Mouse (Mus musculus): ENCODE data around the gene Aldh1l2. TPM values are rescaled to one million over a fixed set of nuclear protein-coding genes. Genes with fewer than 3 reads are reported as not detected.

The Aldh1l2 gene
- polyA plus RNA-seq, 1 experiment = 0.50 TPM

DNA sequence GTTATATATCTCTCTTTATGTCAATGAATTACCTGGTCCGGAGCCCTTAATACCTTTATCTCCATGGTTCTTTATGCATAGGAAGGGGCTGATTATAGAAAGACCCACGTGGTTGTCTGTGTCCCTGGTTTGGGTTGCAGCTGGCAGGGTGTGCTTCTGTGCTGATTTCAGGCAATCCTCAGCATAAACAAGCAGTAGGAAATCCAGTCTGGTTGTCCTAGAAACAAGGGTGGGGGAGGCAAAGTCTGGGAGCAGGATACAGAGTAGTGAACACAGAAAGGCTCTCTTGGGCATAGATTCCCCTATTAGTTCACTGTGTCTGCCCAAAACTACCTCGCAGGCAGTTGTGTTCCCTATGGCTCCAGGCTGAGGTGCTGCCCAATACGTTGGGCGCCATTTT lies 56.7 kb downstream of the Aldh1l2 start:
- DNase-seq (ENCODE audit: low read depth, low spot score) = no peak
- 87% methylated on average over 5 of the region's 5 CpGs for WGBS

DNA sequence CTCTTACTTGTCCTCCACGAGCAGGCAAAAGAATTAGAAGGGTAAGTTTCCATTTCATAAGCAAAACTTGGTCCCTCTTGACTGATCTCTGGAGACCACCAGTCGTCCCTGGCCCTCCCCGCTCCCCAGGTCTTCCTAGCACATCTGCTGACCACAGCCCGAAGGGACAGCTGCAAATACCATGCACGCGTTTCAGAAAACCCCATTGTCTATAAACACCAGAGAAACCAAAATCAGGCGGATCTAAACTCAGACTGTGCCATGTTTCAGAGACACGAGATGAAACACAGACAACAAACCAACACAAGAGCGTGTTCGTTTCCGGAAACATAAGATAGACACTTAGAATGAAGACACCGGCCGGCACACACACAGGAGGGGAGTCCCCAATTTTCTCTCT lies 58.7 kb downstream of the Aldh1l2 start:
- no peak for DNase-seq (ENCODE audit: low read depth, low spot score)
- 92% methylated on average over 13 of the region's 13 CpGs for WGBS

DNA sequence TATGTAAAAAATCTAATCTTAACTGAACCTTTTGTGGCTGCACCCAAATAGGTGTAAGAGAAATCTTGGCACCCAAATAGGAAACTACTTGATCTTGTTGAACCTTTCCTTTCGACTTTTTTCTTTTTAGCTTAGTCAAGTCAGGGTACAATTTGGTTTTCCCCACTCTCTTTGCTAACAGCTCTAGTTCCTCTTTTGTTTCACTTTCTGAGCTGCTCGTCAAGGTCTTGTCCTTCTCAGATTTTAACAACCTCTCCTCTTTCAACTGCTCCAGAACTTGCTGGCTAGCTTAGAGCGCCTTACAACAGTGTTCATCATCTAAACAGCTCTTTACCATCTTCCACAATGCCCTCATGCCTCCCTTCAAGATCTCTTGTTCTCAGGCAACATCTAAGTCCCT lies 76.4 kb downstream of the Aldh1l2 start:
- no peak for DNase-seq (ENCODE audit: low read depth, low spot score)
- 91% methylated on average over 3 of the region's 3 CpGs for WGBS

DNA sequence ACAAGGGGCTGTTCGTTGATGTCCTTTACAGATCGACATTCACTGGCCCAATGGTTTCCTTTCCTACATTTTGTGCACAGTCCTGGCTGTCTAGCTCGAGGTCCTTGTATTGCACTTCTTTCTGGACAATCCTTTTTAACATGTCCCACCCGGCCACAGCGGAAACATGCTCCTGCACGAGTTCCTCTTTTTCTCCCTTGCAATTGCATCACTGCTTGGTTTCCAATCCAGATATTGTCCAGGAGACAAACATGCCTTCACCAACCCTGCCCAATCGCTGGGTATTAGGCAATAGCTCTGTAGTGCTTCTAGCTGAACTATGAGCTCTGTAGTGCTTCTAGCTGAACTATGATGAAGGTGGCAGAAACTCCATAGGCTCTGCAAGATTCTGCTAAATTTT lies 85.4 kb downstream of the Aldh1l2 start:
- no peak for DNase-seq (ENCODE audit: low read depth, low spot score)
- WGBS = 90% methylated on average over 7 of the region's 7 CpGs

Other genes starting within 250 kb of the Aldh1l2 start
- 8.1 and 16.5 TPM in 2 replicates for gene Slc41a2, start 196.3 kb downstream of the Aldh1l2 start, polyA plus RNA-seq (2012; rRNA removed)
- gene D10Wsu102e, start 173.9 kb downstream of the Aldh1l2 start, polyA plus RNA-seq (2012; rRNA removed) = 0.22 and 0.26 TPM in 2 replicates
- 2.0 and 2.3 TPM in 2 replicates for gene Washc4, start 9.6 kb upstream of the Aldh1l2 start, polyA plus RNA-seq (2012; rRNA removed)
- 13.9 and 21.9 TPM in 2 replicates for gene Appl2, start 114.6 kb upstream of the Aldh1l2 start, polyA plus RNA-seq (2012; rRNA removed)
- gene 1500009L16Rik, start 188.7 kb upstream of the Aldh1l2 start, polyA plus RNA-seq (2012; rRNA removed) = 3.5 and 4.5 TPM in 2 replicates